Mouse (Mus musculus) lung, embryonic 14.5 days (tissue): ENCODE measurements around the gene Syt13. TPM values are rescaled to one million over a fixed set of nuclear protein-coding genes. Genes with fewer than 3 reads are reported as not detected.

Experiments used
- ATAC-seq: fragments of 200-750 bp; cut with Nextera tagmentation; 2 replicates; pipeline ENCODE4 v1.8.0; 2017; ENCODE audit warnings: mild to moderate bottlenecking, moderate TSS enrichment, moderate library complexity; ENCODE audit not compliant: insufficient read depth
- DNase-seq: peaks from one replicate; pipeline ENCODE4 v3.0.0-alpha.2; 2015
- H3K27ac ChIP-seq: fragments of 300-500 bp; sonication (generic); 2 replicates; pipeline ENCODE4 v1.5.1; 2014; ENCODE audit warnings: low read depth, mild to moderate bottlenecking, moderate library complexity
- H3K27me3 ChIP-seq: fragments of 300-500 bp; sonication (generic); 2 replicates; pipeline ENCODE4 v1.6.1; 2014; ENCODE audit warnings: low read length, control low read depth; ENCODE audit not compliant: insufficient read depth
- H3K36me3 ChIP-seq: fragments of 300-500 bp; sonication (generic); 2 replicates; pipeline ENCODE4 v1.6.1; 2014; ENCODE audit warnings: control low read depth; ENCODE audit not compliant: insufficient read depth
- H3K4me1 ChIP-seq: fragments of 300-500 bp; sonication (generic); 2 replicates; pipeline ENCODE4 v1.6.1; 2014; ENCODE audit warnings: antibody characterized with exemption, control low read depth; ENCODE audit not compliant: insufficient read depth
- H3K4me2 ChIP-seq: fragments of 300-500 bp; sonication (generic); 2 replicates; pipeline ENCODE4 v1.6.1; 2014; ENCODE audit warnings: mild to moderate bottlenecking
- H3K4me3 ChIP-seq: fragments of 300-500 bp; sonication (generic); 2 replicates; pipeline ENCODE4 v1.5.1; 2014; ENCODE audit warnings: low read depth, low read length
- H3K9ac ChIP-seq: fragments of 300-500 bp; sonication (generic); 2 replicates; pipeline ENCODE4 v1.6.1; 2014
- H3K9me3 ChIP-seq: fragments of 300-500 bp; sonication (generic); 2 replicates; pipeline ENCODE4 v1.6.1; 2016; ENCODE audit warnings: low read depth, low read length, control low read depth
- CTCF ChIP-seq: IDR thresholded peaks from 2 replicates; pipeline ENCODE4 v1.5.1; 2016; ENCODE audit warnings: antibody characterized with exemption, low read depth
- WGBS: fragments of 180-500 bp; shearing (Covaris S2); extraction: QIAGEN DNeasy Blood & Tissue Kit; methylation state at CpG from one replicate; pipeline ENCODE4 v1.1.7; 2014; 5-methylcytosine and 5-hydroxymethylcytosine counted together
- polyA plus RNA-seq: library from polyadenylated mRNA; unstranded; fragments of >200 nt; fragmentation: Nextera tagmentation; extraction: Ambion mirVana; gene quantifications from 2 replicates; pipeline ENCODE4 v1.2.1, GENCODE M21; 2014

Gene Syt13
- polyA plus RNA-seq, 1 experiment from 2014 or later, result 3.2 TPM

DNA sequence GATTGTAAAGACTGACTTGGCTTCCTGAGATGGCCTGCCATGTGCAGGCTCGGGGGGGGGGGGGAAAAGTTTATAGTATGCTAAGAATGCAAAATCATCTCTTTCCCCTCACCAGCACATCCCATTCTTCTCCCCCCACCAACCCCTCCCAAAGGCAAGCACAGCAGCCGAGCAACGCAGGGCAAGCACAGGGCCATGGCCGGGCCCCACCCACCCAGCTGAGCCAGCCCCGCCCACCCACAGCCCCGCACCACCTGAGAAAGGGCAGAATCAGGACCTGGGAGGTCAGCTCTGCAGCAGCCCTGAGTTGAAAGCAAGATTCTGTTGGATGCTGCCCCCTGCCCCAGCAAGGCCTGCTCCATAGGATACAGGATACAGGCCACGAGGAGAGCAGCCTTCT lies 70.7 kb downstream of the Syt13 start:
- no peak for DNase-seq
- Histone ChIP-seq H3K27ac (no peak overlapping the region), H3K9me3 (no peaks in the 10 kb centered on the region), H3K27me3 (no peaks in the 10 kb centered on the region), H3K4me1 (peaks cover 3% of the 10 kb centered on the region; the same call in 1 of the 2 replicates), H3K36me3 (peaks cover 40% of the 10 kb centered on the region; the same call in 1 of the 2 replicates), H3K9ac (no peak overlapping the region), H3K4me3 (no peak overlapping the region), H3K4me2 (no peak overlapping the region)
- WGBS, result 51% methylated on average over 7 of the region's 7 CpGs
- ATAC-seq, result no peak
- no peak for TF ChIP-seq CTCF

DNA sequence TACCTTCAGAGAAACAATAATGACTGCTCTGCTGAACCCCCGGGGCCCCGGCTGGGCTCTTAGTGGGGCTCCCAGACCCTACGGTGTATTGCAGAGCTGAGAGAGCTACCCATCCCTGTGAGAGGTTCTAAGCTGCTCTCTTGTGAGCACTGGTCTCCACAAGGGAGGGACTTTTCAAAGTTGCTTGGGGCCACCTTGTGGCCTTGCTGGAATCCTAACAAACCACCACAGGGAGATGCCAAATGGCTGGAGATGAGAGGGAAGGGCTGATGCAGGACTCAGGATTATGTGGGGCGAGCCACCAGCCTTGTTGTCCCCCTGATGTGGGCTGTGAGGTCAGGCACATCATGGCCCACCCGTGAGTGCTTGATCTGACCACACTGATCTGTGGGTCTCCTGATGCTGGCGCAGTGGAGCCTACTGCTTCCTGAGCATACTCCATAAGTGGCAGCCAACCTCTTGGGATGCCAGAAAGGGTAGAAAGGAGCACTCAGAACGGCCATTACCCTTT lies 72.3 kb downstream of the Syt13 start:
- Histone ChIP-seq H3K27me3 (no peaks in the 10 kb centered on the region), H3K9ac (no peak overlapping the region), H3K27ac (peak overlapping the region; percentile 65), H3K9me3 (no peaks in the 10 kb centered on the region), H3K4me3 (no peak overlapping the region), H3K4me2 (no peak overlapping the region), H3K36me3 (peaks cover 49% of the 10 kb centered on the region), H3K4me1 (peaks cover 3% of the 10 kb centered on the region; the same call in 1 of the 2 replicates)
- 83% methylated on average over 7 of the region's 7 CpGs for WGBS
- DNase-seq (peak; percentile 34), ATAC-seq (no peak)
- peak; percentile 38; the same call in 1 of the 2 replicates for TF ChIP-seq CTCF

DNA sequence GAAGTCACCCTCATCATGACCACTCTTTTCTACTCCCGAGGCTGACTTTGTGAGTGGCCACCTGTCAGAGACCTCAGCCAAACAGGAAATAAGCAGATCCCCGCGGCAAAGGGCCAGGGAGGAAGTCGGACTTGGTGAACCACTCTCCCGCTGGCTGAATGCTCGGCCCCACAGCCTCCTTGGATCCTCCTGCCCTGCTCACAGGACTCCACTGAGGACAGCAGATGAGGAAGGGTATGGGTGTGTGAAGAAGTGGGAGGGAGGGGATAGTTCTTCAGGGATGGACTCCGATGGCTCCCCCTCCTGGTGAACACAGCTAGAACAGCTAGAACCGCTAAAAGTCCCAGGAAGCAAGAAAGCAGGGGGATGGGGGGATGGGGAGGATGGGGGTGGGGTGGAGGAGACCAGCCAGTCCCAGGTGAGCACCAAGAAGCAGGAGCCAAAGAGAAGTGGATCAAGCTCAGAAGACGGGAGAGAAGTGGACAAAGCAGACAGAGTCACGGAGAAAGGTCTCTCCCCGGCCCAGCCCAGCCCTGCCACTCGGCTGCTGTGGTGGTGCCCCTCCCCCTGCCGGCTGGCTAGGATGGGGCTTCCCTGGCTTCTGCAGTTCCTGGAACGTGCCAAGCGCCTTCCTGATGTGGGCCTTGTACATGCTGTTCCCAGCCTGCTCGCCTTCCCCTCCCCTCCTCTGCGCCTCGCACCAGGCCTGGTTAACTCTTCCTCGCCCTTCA lies 73.2 kb downstream of the Syt13 start:
- DNase-seq, result peak; percentile 88
- Histone ChIP-seq H3K4me2 (peak overlapping the region; percentile 50), H3K27ac (peak overlapping the region; percentile 71; the same call in 1 of the 2 replicates), H3K36me3 (peaks cover 58% of the 10 kb centered on the region), H3K9ac (peak overlapping the region; percentile 30), H3K9me3 (no peaks in the 10 kb centered on the region), H3K4me1 (peaks cover 3% of the 10 kb centered on the region; the same call in 1 of the 2 replicates), H3K4me3 (no peak overlapping the region), H3K27me3 (no peaks in the 10 kb centered on the region)
- 9% methylated on average over 19 of the region's 19 CpGs for WGBS
- peak; percentile 57 for TF ChIP-seq CTCF
- peak; percentile 94 for ATAC-seq

DNA sequence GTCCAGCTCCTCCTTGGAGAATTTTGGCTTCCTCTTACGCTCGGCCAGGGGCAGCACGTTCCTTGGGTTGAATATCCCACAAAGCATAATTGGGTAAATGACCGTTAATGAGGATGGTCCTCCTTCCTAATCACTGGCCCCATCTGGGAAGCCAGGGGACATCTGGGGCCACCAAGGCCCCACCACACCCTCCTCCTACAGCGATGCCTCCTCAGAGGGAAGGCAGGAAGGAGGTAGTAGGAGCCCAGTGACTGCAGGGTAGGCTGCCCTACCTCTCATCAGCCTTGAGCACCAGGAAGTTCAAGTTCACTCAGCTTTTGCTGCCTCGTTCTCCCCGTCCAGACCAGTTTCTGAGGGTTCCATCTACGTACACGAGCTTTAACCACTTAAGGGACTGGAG lies 74.7 kb downstream of the Syt13 start:
- 86% methylated on average over 9 of the region's 9 CpGs for WGBS
- Histone ChIP-seq H3K4me3 (no peak overlapping the region), H3K4me2 (no peak overlapping the region), H3K27ac (no peak overlapping the region), H3K27me3 (no peaks in the 10 kb centered on the region), H3K36me3 (peaks cover 63% of the 10 kb centered on the region), H3K4me1 (peaks cover 3% of the 10 kb centered on the region; the same call in 1 of the 2 replicates), H3K9me3 (no peaks in the 10 kb centered on the region), H3K9ac (no peak overlapping the region)
- no peak for DNase-seq
- no peak for TF ChIP-seq CTCF
- ATAC-seq, result no peak

DNA sequence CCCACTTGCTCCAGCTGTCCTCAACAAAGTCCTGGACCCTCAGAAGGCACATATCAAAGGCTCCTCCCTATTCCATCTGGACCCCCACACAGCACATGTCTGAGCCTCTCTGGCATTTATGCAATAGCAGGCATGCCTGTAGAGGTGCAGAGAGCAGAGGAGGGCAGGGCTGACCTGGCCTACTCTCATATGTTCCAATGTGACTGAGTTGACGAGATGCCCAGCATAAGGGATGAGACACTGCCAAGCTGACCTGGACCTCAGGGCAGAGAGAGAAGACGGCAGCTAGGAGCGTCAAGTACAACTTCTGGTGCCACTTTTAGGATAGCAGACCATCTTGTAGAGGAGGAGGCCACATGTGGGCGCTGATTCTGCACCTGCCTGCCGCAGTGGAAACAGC lies 77.1 kb downstream of the Syt13 start:
- peaks cover 53% of the 10 kb centered on the region for H3K36me3 ChIP-seq
- 93% methylated on average over 5 of the region's 5 CpGs for WGBS

DNA sequence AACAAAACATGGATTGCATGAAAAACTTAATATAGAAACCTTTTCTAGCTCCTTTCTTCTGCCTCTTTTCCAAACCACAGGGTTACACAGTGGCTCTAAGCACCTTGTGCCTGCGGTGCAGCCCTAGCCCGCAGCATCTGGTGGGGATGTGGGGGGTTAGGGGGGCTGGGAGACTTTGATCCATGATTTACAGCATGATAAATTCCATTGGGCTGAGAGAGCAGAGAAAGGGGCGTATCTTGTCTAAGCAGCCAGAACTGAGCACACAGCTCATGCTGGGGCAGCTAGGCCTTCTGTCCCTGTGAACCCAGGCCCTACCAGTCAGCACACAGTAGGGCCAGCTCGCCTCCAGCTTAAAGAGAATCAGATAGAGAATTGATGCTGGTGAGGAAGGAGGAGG lies 90.1 kb downstream of the Syt13 start:
- DNase-seq, result no peak
- ATAC-seq, result no peak
- H3K36me3 ChIP-seq, result peaks cover 41% of the 10 kb centered on the region

More for the DNA sequence above, 77.1 kb downstream of the Syt13 start:
- no peak for TF ChIP-seq CTCF
- ATAC-seq (no peak), DNase-seq (no peak)
- Histone ChIP-seq H3K9me3 (no peaks in the 10 kb centered on the region), H3K4me2 (no peak overlapping the region), H3K27ac (no peak overlapping the region), H3K9ac (no peak overlapping the region), H3K4me1 (peaks cover 3% of the 10 kb centered on the region; the same call in 1 of the 2 replicates), H3K27me3 (no peaks in the 10 kb centered on the region), H3K4me3 (no peak overlapping the region)

More for the DNA sequence above, 90.1 kb downstream of the Syt13 start:
- Histone ChIP-seq H3K27me3 (no peaks in the 10 kb centered on the region), H3K9me3 (no peaks in the 10 kb centered on the region), H3K9ac (no peak overlapping the region), H3K4me1 (no peaks in the 10 kb centered on the region), H3K27ac (no peak overlapping the region), H3K4me2 (no peak overlapping the region), H3K4me3 (no peak overlapping the region)
- no peak for TF ChIP-seq CTCF
- WGBS, result 52% methylated on average over 4 of the region's 4 CpGs

Other genes starting within 250 kb of the Syt13 start
- 4.4 and 4.8 TPM in 2 replicates for gene Prdm11, start 131.1 kb downstream of the Syt13 start, polyA plus RNA-seq